Mouse (Mus musculus): Measurements from ENCODE around the gene Olfr1155.

Olfr1155 gene

DNA sequence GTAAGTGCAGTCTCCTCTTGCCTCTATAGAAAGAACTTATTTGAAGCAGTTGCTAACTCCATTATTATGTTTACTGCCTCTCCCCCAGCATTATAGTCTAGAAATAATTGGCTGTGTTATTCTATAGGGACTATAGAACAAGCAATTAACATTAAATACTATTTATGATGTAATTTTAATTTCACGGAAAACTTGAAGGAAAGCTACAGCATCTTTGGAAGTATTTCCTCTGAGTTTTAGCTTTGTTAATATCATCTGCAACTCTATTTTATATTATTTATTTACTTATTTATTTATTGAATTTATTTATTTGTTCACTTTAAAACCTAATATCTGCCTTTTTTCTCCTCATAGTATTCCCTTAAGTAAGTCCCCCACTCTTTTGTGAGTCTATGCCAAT lies at the start of gene Olfr1155:
Gene Olfr1155 (minus strand): TSS at position 101 of the 400 bp plus-strand sequence.
- DNase-seq (ENCODE audit: extremely low spot score, low read depth, low spot score): no peak

DNA sequence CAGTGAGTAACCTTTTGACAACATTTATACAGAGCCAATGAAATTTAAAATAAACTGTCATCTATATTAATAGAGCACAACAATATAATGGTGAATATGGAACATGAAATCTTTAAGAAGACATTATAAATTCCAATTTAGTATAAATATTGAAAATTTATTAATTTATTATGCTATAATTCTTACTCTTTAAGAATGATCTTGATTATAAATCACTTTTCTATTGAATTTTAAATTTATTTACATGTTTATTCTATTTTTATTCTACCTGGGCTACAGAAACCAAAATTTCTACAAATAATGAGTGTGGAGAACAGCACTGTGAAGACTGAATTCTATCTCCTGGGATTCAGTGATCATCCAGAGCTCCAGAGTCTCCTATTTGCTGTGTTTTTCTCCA lies 44.9 kb upstream of the Olfr1155 start, which contains the start of gene Olfr1158:
Gene Olfr1158 (plus strand): TSS at position 301 of the 400 bp plus-strand sequence.
- DNase-seq (ENCODE audit: extremely low spot score, low read depth, low spot score): no peak

DNA sequence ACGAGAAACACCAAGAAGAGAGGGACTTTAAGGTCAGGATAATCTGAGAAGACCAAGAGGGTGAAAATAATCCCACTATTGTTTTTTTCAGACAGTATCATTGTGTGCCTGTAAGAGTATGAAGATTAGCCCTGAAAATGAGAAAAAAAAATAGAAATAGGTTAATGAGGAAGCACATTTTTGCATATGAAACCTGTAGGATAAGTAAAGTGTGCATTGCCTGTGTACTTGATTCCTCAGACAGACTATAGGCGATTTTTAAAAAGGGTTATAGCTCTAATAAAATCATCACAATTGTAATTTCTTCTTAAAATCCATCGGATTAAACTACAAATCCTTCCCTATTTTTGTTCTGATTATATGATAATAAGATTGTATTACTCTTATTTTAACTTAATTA lies 29.6 kb upstream of the Olfr1155 start, which contains the start of gene Olfr74:
Gene Olfr74 (minus strand): TSS at position 101 of the 400 bp plus-strand sequence.
- no peak for DNase-seq (ENCODE audit: extremely low spot score, low read depth, low spot score)

DNA sequence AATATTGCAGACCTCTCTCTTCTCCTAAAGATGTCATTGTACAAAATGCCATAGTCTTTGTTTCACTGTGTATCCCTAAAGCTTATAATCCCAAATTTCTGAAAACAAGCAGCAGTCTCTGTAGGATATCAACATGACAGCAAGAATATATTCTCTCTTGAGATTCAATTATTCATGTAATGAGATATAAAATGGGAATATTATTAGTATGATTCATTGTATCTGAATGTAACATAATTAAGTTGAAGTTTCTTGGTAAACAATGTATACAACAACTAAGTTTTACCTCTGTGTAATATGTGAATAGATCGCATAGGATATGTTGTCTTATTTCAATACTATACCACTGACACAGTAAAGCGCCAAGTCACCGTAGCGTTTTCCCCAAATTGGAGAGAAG lies 23.3 kb upstream of the Olfr1155 start, which contains the start of gene Olfr1157:
Gene Olfr1157 (minus strand): TSS at position 101 of the 400 bp plus-strand sequence.
- DNase-seq (ENCODE audit: extremely low spot score, low read depth, low spot score): no peak

DNA sequence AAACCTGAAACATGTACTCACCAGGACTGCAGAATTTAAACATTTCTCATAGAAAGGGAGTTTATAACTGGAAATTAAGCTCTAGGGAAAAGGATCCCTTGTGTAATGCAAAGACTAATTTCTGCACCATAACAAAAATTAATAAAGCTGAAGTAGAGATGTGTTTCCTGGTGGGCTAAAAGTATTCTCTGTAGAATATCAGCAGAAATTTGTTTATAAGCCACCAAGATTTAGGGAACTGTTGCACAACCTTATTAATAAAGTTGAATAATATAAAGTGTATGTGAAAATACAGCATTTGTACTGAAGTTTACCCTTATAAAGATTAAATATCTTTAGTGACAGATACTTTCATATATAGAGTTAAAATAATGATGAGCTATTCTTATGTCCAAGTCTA lies 8.1 kb upstream of the Olfr1155 start, which contains the start of gene Olfr1156:
Gene Olfr1156 (minus strand): TSS at position 101 of the 400 bp plus-strand sequence.
- no peak for DNase-seq (ENCODE audit: extremely low spot score, low read depth, low spot score)

DNA sequence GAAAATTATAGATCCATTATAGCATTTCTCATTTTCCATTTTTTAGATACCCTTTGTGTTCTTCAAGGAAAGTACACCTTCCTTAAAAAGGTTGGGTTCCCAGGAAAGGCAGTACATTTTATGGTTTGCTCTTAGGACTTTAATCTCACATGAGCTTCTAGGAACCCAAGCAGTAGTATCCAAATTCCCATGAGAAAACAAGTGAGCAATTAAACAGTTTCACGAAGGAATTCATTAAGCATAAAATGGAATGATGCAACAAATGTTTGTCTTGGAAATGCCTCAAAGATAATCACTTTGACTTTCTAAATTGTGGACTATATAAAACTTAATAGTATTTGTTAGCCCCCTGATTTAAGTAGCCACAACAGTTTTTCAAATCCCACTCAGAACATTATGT lies 39.9 kb downstream of the Olfr1155 start, which contains the start of gene Olfr1154:
Gene Olfr1154 (minus strand): TSS at position 101 of the 400 bp plus-strand sequence.
- DNase-seq (ENCODE audit: extremely low spot score, low read depth, low spot score): no peak

DNA sequence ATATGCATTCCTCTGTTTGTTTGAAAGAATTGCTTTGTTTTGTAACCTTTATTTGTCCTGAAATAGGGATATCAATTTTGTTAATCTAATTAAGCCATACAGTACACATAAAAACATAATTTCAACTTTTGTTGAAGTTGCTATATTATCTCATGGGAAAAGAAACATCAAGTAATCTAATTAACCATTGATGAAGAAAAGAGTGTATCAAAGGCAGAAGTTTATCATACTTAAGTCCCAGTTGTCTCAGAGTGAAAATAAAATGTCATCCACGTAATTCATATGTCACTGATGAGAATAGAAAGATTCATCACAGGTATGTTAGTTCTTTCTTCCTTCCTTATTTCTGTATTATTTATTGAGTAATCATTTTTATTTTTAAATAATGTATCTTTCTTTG lies 50.3 kb downstream of the Olfr1155 start, which contains the start of gene Olfr1153:
Gene Olfr1153 (plus strand): TSS at position 301 of the 400 bp plus-strand sequence.
- DNase-seq (ENCODE audit: extremely low spot score, low read depth, low spot score): no peak

Measured in hindlimb bud, embryonic 11.5 days (tissue).